Mouse (Mus musculus) adrenal gland, adult 2 months (tissue): ENCODE results near the gene Fam186a. TPM values are rescaled to one million over a fixed set of nuclear protein-coding genes. Genes with fewer than 3 reads are reported as not detected.
"Not testable (repeated sequence)": the region's sequence is repeated elsewhere in the genome, so short reads cannot be mapped to it uniquely, and the experiment has no call there.

ENCODE experiments used
- DNase-seq: peaks from one replicate; pipeline ENCODE4 v3.0.0; 2021
- polyA plus RNA-seq: library from polyadenylated mRNA; depleted of rRNA; stranded (reverse); fragments of >200 nt; gene quantifications from 2 replicates; pipeline ENCODE4 v1.2.3, GENCODE M21; 2012
- total RNA-seq, 2 experiments: library from RNA; stranded (reverse); gene quantifications; 2 replicates each; pipeline ENCODE4 v1.2.3; 2021

Gene Fam186a
- total and polyA plus RNA-seq, 3 experiments: 0.13 to 0.31 (median 0.29) TPM

GRCm38 (mm10) chr15:99934501-99934900 is 32.4 kb downstream of the Fam186a start:
- DNase-seq: no peak

GRCm38 (mm10) chr15:99931231-99931630 is 35.6 kb downstream of the Fam186a start:
- DNase-seq: no peak

- DNase-seq: no peak
Observed at GRCm38 (mm10) chr15:99919601-99920158, 47.2 kb downstream of the Fam186a start.

GRCm38 (mm10) chr15:99917264-99917663 is 49.6 kb downstream of the Fam186a start:
- no peak for DNase-seq

GRCm38 (mm10) chr15:99914613-99915012 is 52.2 kb downstream of the Fam186a start:
- no peak for DNase-seq

GRCm38 (mm10) chr15:99911785-99912184 is 55.1 kb downstream of the Fam186a start:
- no peak for DNase-seq

GRCm38 (mm10) chr15:99909339-99909996 is 57.4 kb downstream of the Fam186a start:
- not testable (repeated sequence) for DNase-seq

GRCm38 (mm10) chr15:99907514-99907913 is 59.3 kb downstream of the Fam186a start:
- no peak for DNase-seq

- no peak for DNase-seq
Observed at GRCm38 (mm10) chr15:99907041-99907440, 59.8 kb downstream of the Fam186a start.

GRCm38 (mm10) chr15:99904841-99905240 is 62.0 kb downstream of the Fam186a start:
- DNase-seq: no peak

GRCm38 (mm10) chr15:99904333-99904732 is 62.5 kb downstream of the Fam186a start:
- DNase-seq: peak; percentile 87

- DNase-seq: no peak
Observed at GRCm38 (mm10) chr15:99903227-99903626, 63.6 kb downstream of the Fam186a start.

GRCm38 (mm10) chr15:99902786-99903185 is 64.1 kb downstream of the Fam186a start:
- DNase-seq: peak; percentile 31

GRCm38 (mm10) chr15:99896621-99897020 is 70.2 kb downstream of the Fam186a start:
- DNase-seq: no peak

GRCm38 (mm10) chr15:99891355-99891754 is 75.5 kb downstream of the Fam186a start:
- DNase-seq: no peak

GRCm38 (mm10) chr15:99890412-99891236 is 76.2 kb downstream of the Fam186a start:
- DNase-seq: peak; percentile 26

GRCm38 (mm10) chr15:99889275-99889874 is 77.5 kb downstream of the Fam186a start:
- DNase-seq: no peak

- DNase-seq: not testable (repeated sequence)
Observed at GRCm38 (mm10) chr15:99887130-99887529, 79.7 kb downstream of the Fam186a start.

GRCm38 (mm10) chr15:99884038-99884437 is 82.8 kb downstream of the Fam186a start:
- no peak for DNase-seq

- peak; percentile 52 for DNase-seq
Observed at GRCm38 (mm10) chr15:99878541-99878940, 88.3 kb downstream of the Fam186a start.

GRCm38 (mm10) chr15:99875334-99875869 is 91.5 kb downstream of the Fam186a start, which contains the start of gene Lima1:
TSS of gene Lima1 (minus strand) at chr15:99875456.
- peak; percentile 94 for DNase-seq
